Mouse (Mus musculus): ENCODE data around the gene Ren1. TPM values are rescaled to one million over a fixed set of nuclear protein-coding genes. Genes with fewer than 3 reads are reported as not detected.

Ren1 gene
- polyA plus RNA-seq, 1 experiment from 2014 or later, result not detected

DNA sequence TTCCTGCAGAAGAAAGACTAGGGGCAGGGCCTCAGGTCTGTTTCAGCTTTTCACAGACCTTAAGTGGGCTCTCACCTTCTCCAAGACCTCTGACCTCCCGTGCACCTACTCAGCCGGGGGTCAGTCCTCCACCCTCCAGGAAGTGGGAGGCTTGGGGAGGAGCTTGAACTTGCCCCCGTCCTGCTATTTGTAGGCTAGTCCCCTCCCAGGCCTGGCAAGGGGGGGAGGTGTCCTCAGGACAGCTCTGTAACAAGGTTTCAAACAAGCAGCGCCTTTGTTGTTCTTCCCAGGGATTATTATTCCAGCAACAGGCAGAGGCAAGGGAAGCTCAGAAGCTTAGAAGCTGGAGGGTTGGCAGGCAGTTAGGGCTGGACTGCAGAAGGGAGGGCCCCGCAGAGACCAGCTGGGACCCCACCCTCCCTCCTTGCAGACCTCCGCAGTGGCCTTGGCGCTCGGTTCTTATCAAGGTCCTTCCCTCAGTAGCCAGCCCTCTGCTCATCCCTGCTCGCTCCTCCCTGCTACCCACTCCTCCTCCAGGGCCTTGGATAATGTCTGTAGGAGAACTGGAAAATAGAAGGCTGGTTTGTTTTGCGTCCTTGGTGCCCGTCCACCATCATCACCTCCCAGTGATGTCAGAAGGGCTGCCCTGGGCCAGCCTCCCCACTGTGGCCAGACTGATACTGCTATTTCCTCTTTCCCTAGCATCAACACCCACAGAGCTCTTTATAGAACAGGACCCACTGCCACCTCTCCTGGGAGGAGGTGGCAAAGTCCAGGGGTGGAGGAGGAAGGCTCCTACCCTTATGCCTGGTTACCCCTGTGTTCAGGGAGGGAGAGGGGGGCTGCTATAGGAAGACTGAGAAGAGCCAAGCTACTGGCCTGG lies 17.5 kb downstream of the Ren1 start:
- WGBS, result 10% methylated on average over 11 of the region's 11 CpGs
- Histone ChIP-seq H3K27me3 (ENCODE audit: poor library complexity, severe bottlenecking) (peaks cover 58% of the 10 kb centered on the region), H3K36me3 (replicated peaks) (no peaks in the 10 kb centered on the region), H3K9me3 (no peaks in the 10 kb centered on the region), H3K4me3 (no peak overlapping the region), H3K27ac (peak overlapping the region; percentile 73), H3K4me1 (peaks cover 63% of the 10 kb centered on the region)
- DNase-seq (ENCODE audit: extremely low spot score, low spot score), result no peak

DNA sequence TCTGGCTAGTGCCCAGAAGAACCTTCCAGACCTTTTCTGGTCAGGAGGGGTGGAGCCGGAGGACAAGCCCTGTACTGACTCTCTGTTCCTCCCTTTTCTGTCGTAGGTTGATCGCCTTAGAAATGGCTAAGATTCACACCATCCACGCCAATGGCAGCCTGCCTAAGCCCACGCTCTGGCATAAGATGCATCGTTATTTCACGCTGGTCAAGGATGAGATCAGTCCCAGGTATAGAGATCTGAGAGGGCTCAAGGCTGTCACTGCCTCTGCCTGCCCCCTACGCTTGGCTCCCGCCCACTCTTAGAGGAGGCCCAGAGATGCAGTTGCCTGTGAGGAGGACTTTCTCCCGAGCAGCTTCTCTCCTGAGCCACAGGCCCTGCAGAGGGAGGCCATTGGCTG lies 18.3 kb downstream of the Ren1 start:
- 61% methylated on average over 10 of the region's 10 CpGs for WGBS
- no peak overlapping the region for H3K4me3 ChIP-seq
- no peaks in the 10 kb centered on the region for H3K9me3 ChIP-seq
- DNase-seq (ENCODE audit: extremely low spot score, low spot score), result no peak
- H3K36me3 ChIP-seq (replicated peaks), result no peaks in the 10 kb centered on the region
- peaks cover 51% of the 10 kb centered on the region for H3K27me3 ChIP-seq (ENCODE audit: poor library complexity, severe bottlenecking)
- peak overlapping the region; percentile 73 for H3K27ac ChIP-seq
- H3K4me1 ChIP-seq, result peaks cover 61% of the 10 kb centered on the region

DNA sequence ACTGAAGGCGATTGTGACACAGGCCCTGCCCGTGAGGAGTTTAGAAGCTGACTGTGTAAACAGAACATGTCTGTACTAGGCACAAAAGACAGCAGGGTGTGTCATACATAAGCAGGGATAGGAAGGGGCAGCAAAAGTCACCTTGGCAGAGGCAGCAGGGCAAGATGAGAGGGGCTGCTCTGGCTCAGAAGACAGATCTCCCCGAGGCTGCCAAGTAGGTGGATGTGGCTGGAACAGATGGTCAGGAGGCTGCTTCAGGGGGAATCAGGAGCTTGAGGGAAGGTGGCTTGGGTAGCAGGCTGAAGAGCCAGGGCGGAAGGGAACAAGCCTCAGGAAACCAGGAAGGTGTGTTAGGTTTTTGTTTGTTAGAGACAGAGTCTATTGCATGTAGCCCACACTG lies 20.0 kb downstream of the Ren1 start:
- H3K4me3 ChIP-seq, result no peak overlapping the region
- no peak for DNase-seq (ENCODE audit: extremely low spot score, low spot score)
- no peaks in the 10 kb centered on the region for H3K9me3 ChIP-seq
- H3K27me3 ChIP-seq (ENCODE audit: poor library complexity, severe bottlenecking), result peaks cover 34% of the 10 kb centered on the region
- peaks cover 43% of the 10 kb centered on the region for H3K4me1 ChIP-seq
- no peaks in the 10 kb centered on the region for H3K36me3 ChIP-seq (replicated peaks)
- WGBS, result 86% methylated on average over 4 of the region's 4 CpGs
- H3K27ac ChIP-seq, result no peak overlapping the region

DNA sequence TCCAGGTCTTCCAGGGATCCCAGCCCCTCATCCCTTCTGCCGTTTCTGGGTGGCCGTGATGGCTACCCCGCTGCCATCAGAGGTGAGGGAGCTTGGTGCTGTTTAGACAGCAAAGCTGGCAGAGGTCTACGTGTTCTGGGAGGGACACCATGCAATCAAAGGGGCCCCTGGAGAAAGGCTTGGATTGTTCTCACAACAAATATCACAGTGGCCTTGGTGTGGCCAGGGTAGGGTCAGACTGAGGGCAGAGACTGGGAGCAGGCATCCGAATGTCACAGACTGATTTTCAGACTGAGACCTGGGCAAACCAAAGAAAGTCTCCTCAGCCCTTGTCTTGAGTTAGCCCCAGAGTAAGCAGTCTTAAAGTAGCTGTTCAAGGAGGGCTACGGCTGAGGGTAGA lies 21.1 kb downstream of the Ren1 start:
- Histone ChIP-seq H3K36me3 (replicated peaks) (no peaks in the 10 kb centered on the region), H3K27me3 (ENCODE audit: poor library complexity, severe bottlenecking) (peaks cover 23% of the 10 kb centered on the region), H3K4me3 (no peak overlapping the region), H3K27ac (no peak overlapping the region; the same call in 1 of the 2 replicates), H3K9me3 (no peaks in the 10 kb centered on the region), H3K4me1 (peaks cover 42% of the 10 kb centered on the region)
- WGBS, result 89% methylated on average over 6 of the region's 6 CpGs
- no peak for DNase-seq (ENCODE audit: extremely low spot score, low spot score)

DNA sequence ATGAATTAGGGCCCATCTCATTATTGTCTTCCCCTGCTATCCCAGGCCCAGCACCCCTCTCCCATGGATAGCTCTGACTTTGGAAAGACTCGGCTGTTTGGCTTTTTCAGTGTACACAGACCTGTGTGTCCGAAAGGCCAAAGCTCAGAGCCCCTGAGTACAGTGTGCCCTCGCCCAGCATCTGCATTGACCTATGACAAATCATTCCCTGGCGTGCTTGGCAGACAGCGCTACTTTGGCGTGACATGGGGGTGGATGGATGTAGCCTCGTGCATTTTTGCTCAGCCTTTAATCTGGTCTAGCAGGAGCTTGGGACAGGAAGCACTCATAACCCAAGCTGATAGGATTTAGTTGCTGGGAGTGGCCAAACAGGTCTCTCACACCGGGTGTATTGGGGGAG lies 21.8 kb downstream of the Ren1 start:
- WGBS, result 82% methylated on average over 8 of the region's 8 CpGs
- H3K4me3 ChIP-seq, result no peak overlapping the region
- peaks cover 17% of the 10 kb centered on the region for H3K27me3 ChIP-seq (ENCODE audit: poor library complexity, severe bottlenecking)
- 0 out of 2 replicates have a peak overlapping the region, but pooled peaks have one; percentile 17 for H3K27ac ChIP-seq
- no peaks in the 10 kb centered on the region for H3K9me3 ChIP-seq
- peaks cover 36% of the 10 kb centered on the region for H3K4me1 ChIP-seq
- no peaks in the 10 kb centered on the region for H3K36me3 ChIP-seq (replicated peaks)
- DNase-seq (ENCODE audit: extremely low spot score, low spot score), result no peak

DNA sequence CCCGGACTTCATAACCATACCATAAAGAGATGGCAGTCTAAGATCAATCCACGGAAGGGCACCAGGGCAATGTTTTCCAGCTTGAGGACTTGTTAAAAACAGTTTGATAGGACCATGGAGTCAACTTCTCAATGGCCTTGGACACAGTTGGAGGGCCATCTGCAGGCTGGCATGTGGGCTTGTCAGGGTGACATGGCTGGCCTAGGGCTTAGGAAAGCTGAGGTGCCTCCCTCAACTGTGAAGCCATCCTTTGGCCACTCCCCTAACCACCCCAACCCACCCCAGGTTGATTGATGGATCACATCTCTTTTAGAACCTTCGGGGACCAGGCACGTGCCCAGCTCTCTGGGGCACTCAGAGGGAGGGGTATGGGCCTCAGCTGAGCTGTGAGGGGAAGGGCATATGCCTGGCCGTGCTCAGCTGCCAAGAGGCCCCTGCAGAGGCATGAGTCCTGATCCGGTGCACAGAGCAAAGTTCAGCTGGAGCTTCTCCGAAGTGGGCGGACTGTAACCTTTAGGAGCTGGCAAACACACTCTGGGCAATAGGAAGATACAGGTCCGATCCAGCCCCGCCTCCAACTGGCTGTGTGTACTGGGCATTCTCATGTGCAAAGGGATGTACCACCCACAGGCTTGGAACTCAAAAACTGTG lies 25.5 kb downstream of the Ren1 start:
- H3K4me1 ChIP-seq, result peaks cover 33% of the 10 kb centered on the region
- WGBS, result 82% methylated on average over 10 of the region's 10 CpGs
- H3K27me3 ChIP-seq (ENCODE audit: poor library complexity, severe bottlenecking), result no peaks in the 10 kb centered on the region

DNA sequence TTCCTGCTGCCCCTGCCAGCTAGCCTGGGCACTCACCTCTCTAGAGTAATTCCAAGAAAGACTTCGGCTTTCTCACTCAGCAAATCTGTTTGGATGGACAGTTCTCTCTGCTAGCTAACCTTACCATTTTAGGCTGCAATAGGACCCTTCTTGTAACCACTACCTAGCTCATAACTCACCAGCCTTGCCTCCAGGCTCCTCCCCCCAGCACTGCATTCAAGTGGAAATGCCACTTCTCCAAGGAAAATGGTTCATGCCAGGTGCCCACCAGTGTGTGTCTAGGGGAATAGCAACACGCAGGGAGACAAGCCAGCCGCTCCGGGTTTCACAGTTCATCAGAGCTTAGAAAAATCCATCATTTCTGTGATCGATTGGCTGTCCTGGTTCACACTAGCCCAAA lies 27.2 kb downstream of the Ren1 start:
- H3K4me1 ChIP-seq, result peaks cover 32% of the 10 kb centered on the region
- WGBS, result 87% methylated on average over 5 of the region's 5 CpGs
- no peak overlapping the region for H3K27ac ChIP-seq
- no peaks in the 10 kb centered on the region for H3K27me3 ChIP-seq (ENCODE audit: poor library complexity, severe bottlenecking)
- no peak overlapping the region for H3K4me3 ChIP-seq
- DNase-seq (ENCODE audit: extremely low spot score, low spot score), result no peak
- H3K9me3 ChIP-seq, result no peaks in the 10 kb centered on the region
- peaks cover under 1% of the 10 kb centered on the region; the same call in 1 of the 2 replicates for H3K36me3 ChIP-seq (replicated peaks)

More for the DNA sequence above, 25.5 kb downstream of the Ren1 start:
- H3K27ac ChIP-seq, result no peak overlapping the region
- H3K4me3 ChIP-seq, result no peak overlapping the region
- no peak for DNase-seq (ENCODE audit: extremely low spot score, low spot score)
- no peaks in the 10 kb centered on the region for H3K36me3 ChIP-seq (replicated peaks)
- H3K9me3 ChIP-seq, result no peaks in the 10 kb centered on the region

DNA sequence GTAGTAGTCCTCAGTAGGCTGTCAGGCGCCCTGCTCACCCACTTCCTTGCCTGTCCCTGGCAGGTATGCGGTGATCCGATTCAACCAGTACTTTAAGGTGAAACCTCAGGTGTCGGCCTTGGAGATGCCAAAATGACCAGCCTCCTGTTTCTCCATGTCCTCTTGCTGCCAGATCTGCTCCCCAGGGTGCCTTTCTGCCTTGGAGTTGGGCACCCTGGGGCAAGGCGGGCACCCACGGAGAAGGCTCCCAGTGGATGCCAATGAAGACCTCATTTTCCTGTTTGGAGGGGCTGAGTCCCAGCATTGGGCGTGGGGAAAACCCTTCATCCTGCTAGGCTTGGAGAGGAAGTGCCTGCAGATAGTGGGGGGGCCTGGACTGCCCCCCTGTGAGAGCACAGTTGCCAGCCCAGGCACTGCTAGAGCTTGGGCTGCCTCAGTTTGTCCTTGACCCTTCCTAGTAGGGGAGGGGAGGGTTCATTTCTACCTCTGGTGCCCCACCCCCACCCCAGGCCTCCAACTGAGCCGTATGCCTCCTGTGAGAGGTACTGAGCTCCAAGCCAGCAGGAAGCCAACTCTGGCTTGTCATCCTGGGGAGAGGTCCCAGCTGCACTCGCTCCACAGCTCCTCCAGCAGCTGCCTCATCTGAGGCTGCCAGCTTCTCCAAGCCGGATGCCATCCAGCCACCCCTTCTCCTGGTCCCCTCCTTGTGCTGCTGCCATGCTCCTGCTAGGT lies 29.1 kb downstream of the Ren1 start:
- Histone ChIP-seq H3K4me3 (no peak overlapping the region), H3K4me1 (peaks cover 30% of the 10 kb centered on the region), H3K36me3 (replicated peaks) (peaks cover 20% of the 10 kb centered on the region), H3K9me3 (no peaks in the 10 kb centered on the region), H3K27me3 (ENCODE audit: poor library complexity, severe bottlenecking) (no peaks in the 10 kb centered on the region), H3K27ac (0 out of 2 replicates have a peak overlapping the region, but pooled peaks have one; percentile 7)
- no peak for DNase-seq (ENCODE audit: extremely low spot score, low spot score)
- WGBS, result 63% methylated on average over 10 of the region's 10 CpGs

DNA sequence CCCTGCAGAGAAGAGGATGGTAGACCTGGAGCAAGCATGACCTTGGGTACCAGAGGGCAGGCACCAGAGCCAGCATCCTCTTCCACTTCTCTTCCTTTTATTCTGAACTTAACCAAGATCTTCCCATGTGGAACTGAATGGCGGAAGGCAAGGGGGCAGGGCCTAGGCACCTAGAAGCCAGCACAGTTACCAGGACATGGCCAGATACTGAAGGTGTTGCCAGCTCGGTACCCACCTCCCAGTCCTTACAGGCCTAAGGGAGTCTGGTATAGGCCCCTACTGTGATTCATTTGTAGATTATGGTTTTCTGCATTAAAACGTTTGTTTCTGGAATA lies 29.6 kb downstream of the Ren1 start:
- H3K4me1 ChIP-seq, result peaks cover 30% of the 10 kb centered on the region

DNA sequence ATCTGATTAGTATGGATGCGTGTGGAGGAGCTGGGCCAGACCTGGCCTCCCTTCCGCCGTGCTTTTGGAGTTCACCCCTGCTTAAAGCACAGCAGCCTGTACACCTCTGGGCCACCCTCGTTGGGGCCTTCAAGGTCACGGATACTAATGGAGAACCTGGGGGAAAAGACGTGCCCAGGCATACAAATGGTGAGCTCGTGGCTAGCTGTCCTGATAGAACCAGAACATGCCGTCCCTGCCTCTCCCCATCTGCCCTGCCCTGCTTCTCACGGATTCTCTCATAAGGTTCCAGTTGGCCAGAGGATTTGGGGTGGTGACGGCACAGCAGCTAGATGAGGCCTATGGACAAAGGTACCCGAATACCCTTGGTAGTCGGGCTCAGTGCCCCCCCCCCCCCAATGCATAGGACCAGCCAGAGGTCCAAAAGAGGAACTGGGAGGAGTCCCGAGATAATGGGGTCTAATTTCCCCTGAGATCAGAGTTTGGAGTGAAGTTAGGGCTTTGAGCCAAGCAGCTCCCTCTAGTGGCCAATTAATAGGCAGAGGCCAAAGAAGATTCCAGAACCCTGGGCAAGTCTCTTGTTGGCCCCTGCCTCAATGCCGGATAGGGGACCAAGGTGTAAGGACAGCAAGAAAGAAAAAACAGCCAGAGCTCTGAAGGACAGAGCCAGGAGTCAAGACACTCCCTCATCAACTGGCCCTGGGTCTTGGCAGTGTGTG lies 30.2 kb downstream of the Ren1 start:
- Histone ChIP-seq H3K36me3 (replicated peaks) (peaks cover 30% of the 10 kb centered on the region), H3K9me3 (no peaks in the 10 kb centered on the region), H3K4me3 (no peak overlapping the region), H3K4me1 (peaks cover 31% of the 10 kb centered on the region), H3K27me3 (ENCODE audit: poor library complexity, severe bottlenecking) (no peaks in the 10 kb centered on the region), H3K27ac (no peak overlapping the region)
- WGBS, result 77% methylated on average over 14 of the region's 14 CpGs
- peak; percentile 39 for DNase-seq (ENCODE audit: extremely low spot score, low spot score)

More for the DNA sequence above, 29.6 kb downstream of the Ren1 start:
- Histone ChIP-seq H3K27ac (0 out of 2 replicates have a peak overlapping the region, but pooled peaks have one; percentile 7), H3K27me3 (ENCODE audit: poor library complexity, severe bottlenecking) (no peaks in the 10 kb centered on the region), H3K36me3 (replicated peaks) (peaks cover 25% of the 10 kb centered on the region), H3K4me3 (no peak overlapping the region), H3K9me3 (no peaks in the 10 kb centered on the region)
- DNase-seq (ENCODE audit: extremely low spot score, low spot score), result no peak
- WGBS, result 80% methylated on average over 3 of the region's 3 CpGs

DNA sequence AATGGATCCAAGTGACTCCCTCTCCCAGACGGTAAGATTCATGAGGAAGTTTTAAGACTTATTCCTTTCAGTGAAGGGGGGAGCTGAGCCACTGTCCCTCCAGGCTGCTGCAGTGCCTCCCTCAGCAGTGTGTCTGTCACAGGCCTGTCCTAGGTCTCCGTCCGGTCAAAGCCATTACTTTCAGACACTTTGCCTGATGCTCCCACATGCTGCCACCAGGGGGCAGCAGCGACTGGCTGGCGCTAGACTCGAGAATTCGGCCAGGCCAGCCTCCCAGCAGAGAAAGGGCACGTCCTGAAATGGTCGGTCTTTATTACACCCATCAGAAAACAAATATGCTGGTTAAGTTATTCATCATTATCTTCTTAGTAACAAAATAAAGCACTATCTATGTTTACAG lies 31.7 kb downstream of the Ren1 start:
- Histone ChIP-seq H3K36me3 (replicated peaks) (peaks cover 45% of the 10 kb centered on the region), H3K27ac (peak overlapping the region; percentile 66; the same call in 1 of the 2 replicates)

DNA sequence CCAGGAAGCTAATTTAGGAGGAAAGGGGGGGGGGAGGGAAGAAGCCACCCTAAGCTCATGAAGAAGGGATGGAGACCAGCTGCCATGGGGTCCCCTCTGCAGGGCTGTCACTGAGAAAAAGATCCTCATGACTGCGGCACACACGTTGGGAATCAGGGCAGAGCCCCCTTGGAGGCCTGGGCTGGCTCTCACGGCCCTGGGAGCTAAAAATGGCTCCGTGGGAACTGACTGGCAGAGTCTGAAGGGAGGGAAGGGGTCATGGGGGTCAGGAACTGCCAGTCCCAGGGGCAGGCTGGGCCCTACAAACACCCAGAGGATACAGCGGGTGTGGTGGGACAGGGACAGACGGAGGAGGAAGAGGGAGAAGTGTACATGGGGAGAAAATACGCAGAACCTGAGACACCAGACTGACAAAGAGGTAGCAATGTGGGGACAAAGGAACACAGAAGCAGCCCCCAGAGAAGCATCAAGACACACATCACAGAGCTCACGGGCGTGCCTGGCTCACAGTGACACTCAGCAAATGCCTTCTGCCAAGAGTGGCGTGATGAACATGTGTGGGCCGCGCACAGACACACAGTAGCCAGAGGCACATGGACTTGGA lies 32.3 kb downstream of the Ren1 start:
- Histone ChIP-seq H3K4me3 (no peak overlapping the region), H3K4me1 (peaks cover 49% of the 10 kb centered on the region), H3K27me3 (ENCODE audit: poor library complexity, severe bottlenecking) (peaks cover 20% of the 10 kb centered on the region), H3K27ac (peak overlapping the region; percentile 66), H3K36me3 (replicated peaks) (peaks cover 52% of the 10 kb centered on the region), H3K9me3 (no peaks in the 10 kb centered on the region)
- WGBS, result 64% methylated on average over 12 of the region's 12 CpGs
- DNase-seq (ENCODE audit: extremely low spot score, low spot score), result no peak

More for the DNA sequence above, 31.7 kb downstream of the Ren1 start:
- H3K4me1 ChIP-seq, result peaks cover 46% of the 10 kb centered on the region
- peaks cover 13% of the 10 kb centered on the region for H3K27me3 ChIP-seq (ENCODE audit: poor library complexity, severe bottlenecking)
- WGBS, result 10% methylated on average over 9 of the region's 9 CpGs
- no peak overlapping the region for H3K4me3 ChIP-seq
- no peaks in the 10 kb centered on the region for H3K9me3 ChIP-seq
- DNase-seq (ENCODE audit: extremely low spot score, low spot score), result peak; percentile 84
